Mouse (Mus musculus): Measurements from ENCODE around the gene Cox4i2. TPM values are rescaled to one million over a fixed set of nuclear protein-coding genes. Genes with fewer than 3 reads are reported as not detected.

Cox4i2 gene
- total and polyA plus RNA-seq, 2 experiments from 2014 or later = 17.0 to 29.9 TPM

- TF ChIP-seq EP300 (IDR thresholded peaks at IDR 0.05; ENCODE audit: low read depth) (no peak), CTCF (IDR thresholded peaks at IDR 0.05; ENCODE audit: low read depth) (no peak)
- Histone ChIP-seq H3K27me3 (ENCODE audit: control insufficient read depth, insufficient read depth, low read length) (no peaks in the 10 kb centered on the region), H3K9me3 (replicated peaks; ENCODE audit: control insufficient read depth, low read length) (no peaks in the 10 kb centered on the region), H3K9ac (replicated peaks; ENCODE audit: low read depth, low read length) (no peak overlapping the region), H3K4me2 (ENCODE audit: low read depth, low read length) (no peak overlapping the region), H3K36me3 (replicated peaks; ENCODE audit: control insufficient read depth, insufficient read depth, low read length) (peaks cover 25% of the 10 kb centered on the region), H3K4me3 (ENCODE audit: low read depth, low read length) (no peak overlapping the region), H3K27ac (ENCODE audit: low read depth) (no peak overlapping the region), H3K4me1 (ENCODE audit: control insufficient read depth, insufficient read depth) (peaks cover 14% of the 10 kb centered on the region)
- ATAC-seq (ENCODE audit: insufficient read depth, low read depth) = no peak
- 92% methylated on average over 2 of the region's 2 CpGs for WGBS
- DNase-seq (ENCODE audit: low spot score) = no peak
Measured at GRCm38 (mm10) chr2:152780466-152780865, 26.5 kb downstream of the Cox4i2 start.

DNA sequence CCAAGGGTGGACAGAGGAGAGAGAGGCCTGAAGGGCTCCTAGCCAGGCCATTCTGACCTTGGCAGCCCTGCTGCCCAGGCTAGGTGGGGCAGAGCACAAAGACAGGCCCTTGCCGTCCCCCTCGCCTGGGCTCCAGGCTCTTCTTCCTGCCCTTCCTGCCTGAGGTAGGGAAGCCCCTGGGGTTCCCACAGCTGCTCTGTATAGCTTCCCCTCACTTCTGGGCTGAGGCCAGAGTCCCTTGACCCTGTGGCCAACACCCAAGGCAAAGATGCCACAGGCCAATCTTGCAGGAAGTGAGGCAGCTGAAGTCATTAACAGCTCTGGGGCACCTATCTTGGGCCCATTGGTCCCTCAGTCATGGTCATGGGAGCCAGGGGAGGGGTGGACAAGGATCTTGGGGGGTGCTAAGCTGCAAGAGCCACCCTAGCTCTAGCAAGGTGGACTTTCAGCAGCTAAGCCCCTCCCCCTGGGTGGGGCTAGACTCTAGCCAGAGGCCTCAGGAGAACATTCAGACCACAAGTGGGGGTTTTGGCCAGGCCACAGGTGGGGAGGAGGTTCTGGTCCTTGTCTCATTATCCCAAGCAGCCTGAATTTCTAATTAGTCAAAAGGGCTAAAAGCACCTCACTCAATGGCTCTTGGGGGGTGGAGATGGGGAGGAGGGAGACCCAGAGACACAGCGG, 27.2 kb downstream of the Cox4i2 start:
- TF ChIP-seq EP300 (IDR thresholded peaks at IDR 0.05; ENCODE audit: low read depth) (no peak), CTCF (IDR thresholded peaks at IDR 0.05; ENCODE audit: low read depth) (no peak)
- WGBS = 74% methylated on average over 3 of the region's 3 CpGs

DNA sequence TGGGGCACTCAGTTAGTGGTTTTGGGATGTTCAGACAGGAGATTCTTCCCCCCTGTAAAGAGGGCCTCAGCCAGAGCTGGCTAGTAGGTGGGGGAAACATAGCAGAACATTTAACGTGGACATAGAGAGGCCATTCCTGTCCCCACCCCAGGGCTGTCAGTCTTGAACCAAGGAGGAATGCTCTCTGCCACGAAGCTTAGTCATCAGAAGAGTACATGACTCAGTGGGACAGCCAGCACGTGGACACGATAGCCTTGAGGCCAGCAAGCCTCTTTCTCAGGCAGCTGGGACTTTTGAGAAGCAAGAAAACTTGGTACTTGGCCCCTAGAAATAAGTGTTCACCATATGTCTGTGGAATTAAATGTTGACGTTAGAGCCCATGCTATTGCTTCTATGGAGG, 28.7 kb downstream of the Cox4i2 start:
- DNase-seq (ENCODE audit: low spot score) = no peak
- Histone ChIP-seq H3K36me3 (replicated peaks; ENCODE audit: control insufficient read depth, insufficient read depth, low read length) (peaks cover 21% of the 10 kb centered on the region), H3K9me3 (replicated peaks; ENCODE audit: control insufficient read depth, low read length) (no peaks in the 10 kb centered on the region), H3K4me2 (ENCODE audit: low read depth, low read length) (no peak overlapping the region), H3K4me1 (ENCODE audit: control insufficient read depth, insufficient read depth) (peaks cover 29% of the 10 kb centered on the region), H3K27me3 (ENCODE audit: control insufficient read depth, insufficient read depth, low read length) (no peaks in the 10 kb centered on the region), H3K27ac (ENCODE audit: low read depth) (no peak overlapping the region), H3K9ac (replicated peaks; ENCODE audit: low read depth, low read length) (no peak overlapping the region), H3K4me3 (ENCODE audit: low read depth, low read length) (no peak overlapping the region)
- ATAC-seq (ENCODE audit: insufficient read depth, low read depth) = no peak
- 59% methylated on average over 5 of the region's 5 CpGs for WGBS
- TF ChIP-seq CTCF (IDR thresholded peaks at IDR 0.05; ENCODE audit: low read depth) (no peak), EP300 (IDR thresholded peaks at IDR 0.05; ENCODE audit: low read depth) (no peak)

More for the DNA sequence above, 27.2 kb downstream of the Cox4i2 start:
- Histone ChIP-seq H3K9ac (replicated peaks; ENCODE audit: low read depth, low read length) (no peak overlapping the region), H3K27me3 (ENCODE audit: control insufficient read depth, insufficient read depth, low read length) (no peaks in the 10 kb centered on the region), H3K36me3 (replicated peaks; ENCODE audit: control insufficient read depth, insufficient read depth, low read length) (peaks cover 25% of the 10 kb centered on the region), H3K4me3 (ENCODE audit: low read depth, low read length) (no peak overlapping the region), H3K4me1 (ENCODE audit: control insufficient read depth, insufficient read depth) (peaks cover 19% of the 10 kb centered on the region), H3K9me3 (replicated peaks; ENCODE audit: control insufficient read depth, low read length) (no peaks in the 10 kb centered on the region), H3K27ac (ENCODE audit: low read depth) (no peak overlapping the region), H3K4me2 (ENCODE audit: low read depth, low read length) (no peak overlapping the region)
- DNase-seq (ENCODE audit: low spot score) (peak; percentile 0), ATAC-seq (ENCODE audit: insufficient read depth, low read depth) (no peak)

GRCm38 (mm10) chr2:152783241-152783640, 29.3 kb downstream of the Cox4i2 start:
- H3K36me3 ChIP-seq (replicated peaks; ENCODE audit: control insufficient read depth, insufficient read depth, low read length) = peaks cover 20% of the 10 kb centered on the region
- ATAC-seq (ENCODE audit: insufficient read depth, low read depth) (no peak), DNase-seq (ENCODE audit: low spot score) (no peak)
- peaks cover 33% of the 10 kb centered on the region for H3K4me1 ChIP-seq (ENCODE audit: control insufficient read depth, insufficient read depth)
- H3K27me3 ChIP-seq (ENCODE audit: control insufficient read depth, insufficient read depth, low read length) = no peaks in the 10 kb centered on the region
- H3K9ac ChIP-seq (replicated peaks; ENCODE audit: low read depth, low read length) = no peak overlapping the region
- H3K4me2 ChIP-seq (ENCODE audit: low read depth, low read length) = no peak overlapping the region
- H3K27ac ChIP-seq (ENCODE audit: low read depth) = no peak overlapping the region
- TF ChIP-seq EP300 (IDR thresholded peaks at IDR 0.05; ENCODE audit: low read depth) (no peak), CTCF (IDR thresholded peaks at IDR 0.05; ENCODE audit: low read depth) (no peak)
- H3K4me3 ChIP-seq (ENCODE audit: low read depth, low read length) = no peak overlapping the region
- WGBS = 83% methylated on average over 5 of the region's 5 CpGs
- no peaks in the 10 kb centered on the region for H3K9me3 ChIP-seq (replicated peaks; ENCODE audit: control insufficient read depth, low read length)

DNA sequence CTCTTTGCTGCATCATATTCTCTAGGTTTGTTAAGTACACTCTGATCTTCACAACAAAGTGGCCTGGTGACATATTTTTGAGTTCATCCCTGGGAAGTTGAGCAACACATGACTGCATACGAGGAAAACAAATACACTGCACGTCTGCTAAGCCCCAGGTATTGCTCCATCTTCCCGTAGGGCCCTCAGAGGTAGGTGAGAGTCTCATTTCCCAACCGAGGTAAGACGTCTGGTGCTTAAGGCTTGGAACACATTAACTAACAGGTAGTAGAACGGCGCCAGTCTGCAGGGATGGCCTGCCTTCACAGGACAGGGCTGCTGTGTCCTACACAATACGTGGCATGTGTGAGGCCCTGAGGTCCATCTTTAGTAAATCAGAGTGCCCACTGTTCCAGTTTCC, 30.7 kb downstream of the Cox4i2 start:
- H3K4me2 ChIP-seq (ENCODE audit: low read depth, low read length) = no peak overlapping the region
- H3K27me3 ChIP-seq (ENCODE audit: control insufficient read depth, insufficient read depth, low read length) = no peaks in the 10 kb centered on the region
- WGBS = 91% methylated on average over 8 of the region's 8 CpGs
- no peak for ATAC-seq (ENCODE audit: insufficient read depth, low read depth)
- H3K9me3 ChIP-seq (replicated peaks; ENCODE audit: control insufficient read depth, low read length) = no peaks in the 10 kb centered on the region
- peak overlapping the region; percentile 93 for H3K27ac ChIP-seq (ENCODE audit: low read depth)
- no peak overlapping the region for H3K4me3 ChIP-seq (ENCODE audit: low read depth, low read length)
- H3K36me3 ChIP-seq (replicated peaks; ENCODE audit: control insufficient read depth, insufficient read depth, low read length) = peaks cover 20% of the 10 kb centered on the region
- no peak for TF ChIP-seq EP300 (IDR thresholded peaks at IDR 0.05; ENCODE audit: low read depth)
- TF ChIP-seq CTCF (IDR thresholded peaks at IDR 0.05; ENCODE audit: low read depth) = no peak
- H3K4me1 ChIP-seq (ENCODE audit: control insufficient read depth, insufficient read depth) = peaks cover 47% of the 10 kb centered on the region
- DNase-seq (ENCODE audit: low spot score) = no peak
- no peak overlapping the region for H3K9ac ChIP-seq (replicated peaks; ENCODE audit: low read depth, low read length)
